Mouse (Mus musculus): Measurements from ENCODE around the gene Dnhd1. TPM values are rescaled to one million over a fixed set of nuclear protein-coding genes. Genes with fewer than 3 reads are reported as not detected.
A peak's percentile ranks its signal among the peaks of the same experiment; 100 is the strongest.

Dnhd1 gene
- total RNA-seq (2022), result 1 to 10 TPM; 3.1 to 5.1 (median 4.0) TPM

GRCm38 (mm10) chr7:105650639-105651435, at the start of gene Dnhd1:
Dnhd1 (plus strand) TSS chr7:105650827.
- peak; percentile 80 for DNase-seq

GRCm38 (mm10) chr7:105602860-105603623, 47.6 kb upstream of the Dnhd1 start:
- peak; percentile 57 for DNase-seq

DNA sequence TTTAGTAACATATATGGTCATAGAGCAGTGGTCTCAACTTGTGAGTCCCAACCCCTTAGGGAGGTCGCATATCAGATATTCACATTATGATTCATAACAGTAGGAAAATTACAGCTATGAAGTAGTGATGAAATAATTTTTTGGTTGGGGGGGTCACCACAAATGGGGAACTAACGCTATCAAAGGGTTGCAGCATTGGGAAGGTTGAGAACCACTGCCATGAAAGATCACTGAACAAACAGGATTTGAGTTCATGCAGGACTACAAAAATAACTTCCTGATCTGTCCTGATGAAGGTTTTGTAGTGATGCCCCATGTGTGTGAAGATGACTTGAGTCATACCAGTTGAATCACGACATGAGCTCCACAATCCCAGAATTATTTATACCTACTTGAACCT, 42.2 kb upstream of the Dnhd1 start:
- DNase-seq, result no peak

DNA sequence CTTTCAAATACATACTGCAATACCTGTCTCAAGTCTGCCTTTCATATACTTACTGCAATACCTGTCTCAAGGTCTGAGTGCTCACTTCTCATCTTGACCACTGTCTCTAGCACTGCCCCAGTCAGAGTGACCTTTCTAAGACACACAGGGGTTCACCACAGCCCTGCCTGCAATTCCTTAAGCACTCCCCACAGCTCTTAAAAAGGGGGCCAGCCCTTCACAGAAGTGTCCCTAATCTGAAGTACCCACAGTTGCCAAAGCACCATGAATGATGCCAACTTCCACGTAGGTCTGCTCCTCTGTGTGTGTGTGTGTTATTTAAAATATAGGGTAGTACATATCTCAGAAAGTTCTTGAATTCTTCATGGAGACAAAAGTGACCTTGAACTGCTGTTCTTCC, 38.9 kb upstream of the Dnhd1 start:
- no peak for DNase-seq

DNA sequence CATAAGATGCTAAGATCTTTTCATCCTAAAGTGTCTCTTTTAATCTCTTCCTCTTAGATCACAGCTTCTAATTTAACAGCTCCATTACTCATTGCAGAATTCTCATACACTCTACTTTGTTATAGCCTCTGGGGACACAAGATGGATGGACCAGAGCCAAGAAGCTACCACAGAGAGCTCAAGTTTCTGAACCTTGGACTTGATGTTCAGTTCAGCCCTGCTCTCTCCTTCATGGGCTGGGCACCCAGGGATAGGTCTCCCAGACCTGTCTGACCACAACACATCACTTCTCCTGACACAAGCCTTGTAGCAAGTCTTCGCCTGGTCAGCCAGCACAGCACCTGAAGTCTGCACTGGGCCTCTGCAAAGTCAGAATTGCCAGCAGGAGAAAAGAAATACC, 36.2 kb upstream of the Dnhd1 start:
- DNase-seq, result no peak

DNA sequence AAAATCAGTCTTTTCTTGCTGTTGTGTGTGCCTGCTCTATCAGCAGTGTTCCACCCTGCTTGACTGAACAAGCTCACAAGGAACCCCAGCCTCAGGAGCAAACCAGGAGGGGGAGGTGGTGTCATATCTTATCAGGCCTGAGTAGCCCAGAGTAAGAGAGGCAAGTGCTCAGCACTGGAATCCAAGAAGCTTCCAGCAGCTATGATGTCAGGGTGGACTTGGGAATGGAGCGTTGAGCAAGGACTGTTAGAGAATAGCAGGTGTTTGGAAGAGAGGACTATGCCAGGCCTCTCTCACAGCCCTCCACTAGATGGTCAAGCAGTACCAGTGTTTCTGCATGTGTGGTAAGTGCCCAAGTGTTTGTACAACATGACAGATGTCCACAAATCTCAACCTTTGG, 34.9 kb upstream of the Dnhd1 start:
- DNase-seq, result no peak

- no peak for DNase-seq
Measured at GRCm38 (mm10) chr7:105616561-105616960, 34.1 kb upstream of the Dnhd1 start.

- no peak for DNase-seq
Measured at GRCm38 (mm10) chr7:105617810-105618209, 32.8 kb upstream of the Dnhd1 start.

DNA sequence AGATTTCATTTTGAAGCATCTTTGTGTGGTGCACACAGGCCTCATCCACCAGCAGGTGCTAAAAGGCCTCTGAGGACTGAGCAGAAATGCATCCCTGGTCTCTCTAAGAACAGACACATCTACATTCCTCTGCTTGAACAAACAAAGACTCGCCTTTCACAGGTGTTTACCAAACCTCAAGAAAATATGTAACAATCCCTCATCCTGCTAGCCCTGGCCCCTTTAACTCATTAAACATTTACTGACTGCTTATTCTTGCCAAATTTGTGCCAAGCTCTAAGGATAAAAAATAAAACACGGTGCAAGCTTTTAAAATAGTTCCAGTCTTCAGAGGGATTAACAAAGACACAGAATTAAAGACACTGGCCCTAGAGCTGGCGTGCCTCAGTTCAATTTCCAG, 30.9 kb upstream of the Dnhd1 start:
- DNase-seq, result no peak

- DNase-seq, result no peak
Measured at GRCm38 (mm10) chr7:105621053-105621452, 29.6 kb upstream of the Dnhd1 start.

GRCm38 (mm10) chr7:105621646-105622292, 28.9 kb upstream of the Dnhd1 start:
- no peak for DNase-seq

DNA sequence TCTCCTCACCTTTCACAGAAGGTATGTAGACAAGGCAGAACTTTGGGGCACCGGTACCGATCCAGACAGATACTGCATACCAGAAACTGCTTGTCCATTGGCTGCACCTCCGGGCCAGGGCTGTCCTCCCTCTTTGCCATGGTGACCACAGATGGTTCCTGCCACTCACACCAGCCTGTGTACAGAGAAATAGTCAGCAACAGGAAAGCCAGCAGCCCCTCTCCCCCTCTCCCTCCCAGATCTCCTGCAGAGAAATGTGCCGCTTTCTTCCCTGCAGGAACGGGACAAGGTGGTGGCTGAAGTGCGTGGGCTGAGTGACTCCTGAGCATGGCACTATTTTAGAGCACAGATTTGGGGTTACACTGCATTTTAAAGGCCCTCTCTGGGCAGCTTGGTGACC, 25.2 kb upstream of the Dnhd1 start:
- no peak for DNase-seq

- peak; percentile 50 for DNase-seq
Measured at GRCm38 (mm10) chr7:105628633-105629032, 22.0 kb upstream of the Dnhd1 start.

- DNase-seq, result no peak
Measured at GRCm38 (mm10) chr7:105632551-105632972, 18.1 kb upstream of the Dnhd1 start.

DNA sequence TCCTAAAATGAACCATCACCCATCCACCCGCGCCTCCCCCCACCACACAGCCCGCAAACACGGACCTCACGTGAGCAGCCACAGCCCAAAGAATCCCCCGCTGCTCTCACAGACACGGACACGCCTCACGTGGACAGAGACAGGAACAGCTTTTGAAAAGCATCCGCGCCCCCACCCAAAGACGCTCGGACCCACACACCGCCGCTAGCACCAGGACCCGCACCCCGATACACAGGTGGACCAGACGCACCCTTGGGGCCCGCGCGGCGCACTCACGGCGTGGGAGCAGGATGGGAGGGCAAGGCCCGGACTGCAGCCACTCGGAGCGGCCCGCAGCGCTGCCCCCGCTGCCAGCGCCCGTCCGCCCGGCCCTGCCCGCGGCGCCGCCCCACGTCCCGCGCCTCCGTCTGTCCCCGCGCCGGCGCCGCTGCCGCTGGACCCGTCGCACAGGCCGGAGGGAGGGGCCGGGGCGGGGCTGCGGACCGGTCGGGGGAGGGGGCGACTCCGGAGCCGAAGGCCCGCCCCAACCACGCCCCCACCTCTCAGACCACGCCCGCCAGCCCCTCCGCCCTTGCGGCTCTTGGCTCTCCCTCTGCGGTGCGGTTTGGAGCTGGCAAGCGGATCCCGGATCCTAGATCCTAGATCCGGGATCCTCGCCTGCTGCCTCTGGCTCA, 17.4 kb upstream of the Dnhd1 start, which contains the start of gene Trim3:
Gene Trim3, minus strand, starts transcription at position 445 of the 674 bp plus-strand sequence.
- peak; percentile 88 for DNase-seq

- DNase-seq, result no peak
Measured at GRCm38 (mm10) chr7:105633801-105634135, 16.9 kb upstream of the Dnhd1 start.

DNA sequence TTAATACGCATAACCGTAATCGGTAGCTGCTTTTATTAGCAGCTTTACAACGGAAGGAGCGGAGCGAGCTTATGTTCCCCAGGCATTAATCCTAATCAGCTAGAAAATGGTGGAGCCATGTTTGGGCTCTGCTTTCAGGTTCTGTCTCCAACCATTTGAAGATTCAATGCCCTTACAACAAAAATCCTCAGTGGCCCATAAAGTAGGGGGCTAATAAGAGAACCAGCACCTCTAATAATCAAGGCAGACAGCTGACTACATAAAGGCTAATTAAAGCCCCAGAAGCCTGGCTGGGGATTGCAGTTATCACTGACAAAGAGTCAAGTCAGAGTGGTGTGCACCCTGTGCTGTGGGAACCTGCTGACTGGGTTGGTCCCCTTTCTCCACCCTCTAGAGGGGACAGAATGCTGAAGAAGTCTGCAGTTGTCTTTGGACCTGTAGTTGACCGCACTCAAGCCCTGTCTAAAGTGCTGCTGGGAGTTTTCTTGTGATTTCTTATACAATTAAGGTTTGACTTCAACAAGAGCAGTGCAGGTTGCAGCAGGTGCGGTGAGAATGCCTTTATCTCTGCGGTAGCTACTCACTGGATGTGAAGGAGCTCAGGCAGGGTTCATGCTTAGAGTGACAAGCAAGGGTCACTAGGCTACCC, 16.2 kb upstream of the Dnhd1 start:
- no peak for DNase-seq

DNA sequence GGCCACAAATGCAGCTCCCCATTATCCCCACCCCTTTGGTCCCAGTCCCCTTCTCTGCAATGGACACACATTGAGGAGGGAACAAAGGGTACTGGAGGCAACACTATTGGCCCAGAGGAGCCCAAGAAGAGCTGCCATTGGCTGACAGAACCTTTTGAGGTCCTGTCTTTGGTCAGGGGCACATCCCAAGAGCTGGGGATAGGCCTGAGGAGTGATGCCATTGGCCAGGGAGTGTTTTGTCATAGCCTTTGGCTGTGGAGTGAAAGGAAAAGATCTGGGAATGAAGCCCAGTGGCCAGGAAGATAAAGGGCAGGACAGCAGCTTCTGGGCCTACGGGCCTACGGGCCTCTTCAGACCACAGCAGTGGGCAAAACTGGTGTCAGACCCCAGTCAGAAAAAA, 14.9 kb upstream of the Dnhd1 start:
- no peak for DNase-seq

GRCm38 (mm10) chr7:105638776-105639175, 11.9 kb upstream of the Dnhd1 start:
- DNase-seq, result no peak

DNA sequence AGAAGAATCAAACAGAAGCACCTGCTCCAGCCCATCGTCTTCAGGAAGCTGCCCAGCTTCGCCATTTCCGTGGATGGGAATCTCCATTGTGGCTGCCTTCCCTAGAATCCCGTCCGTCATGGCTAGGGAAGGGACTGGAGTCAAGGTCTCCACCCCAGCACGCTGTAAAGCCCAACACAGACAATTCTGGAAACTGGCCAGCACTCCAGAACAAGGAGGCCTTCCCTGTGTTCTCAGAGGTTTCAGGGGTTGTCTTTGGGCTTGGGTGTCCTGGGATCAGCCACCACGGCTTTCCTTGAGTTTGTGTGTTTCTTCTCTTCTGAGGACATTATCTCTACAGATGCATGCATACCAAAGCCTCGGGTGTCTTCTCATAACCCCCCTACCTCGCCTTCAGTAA, 11.3 kb upstream of the Dnhd1 start:
- no peak for DNase-seq

DNA sequence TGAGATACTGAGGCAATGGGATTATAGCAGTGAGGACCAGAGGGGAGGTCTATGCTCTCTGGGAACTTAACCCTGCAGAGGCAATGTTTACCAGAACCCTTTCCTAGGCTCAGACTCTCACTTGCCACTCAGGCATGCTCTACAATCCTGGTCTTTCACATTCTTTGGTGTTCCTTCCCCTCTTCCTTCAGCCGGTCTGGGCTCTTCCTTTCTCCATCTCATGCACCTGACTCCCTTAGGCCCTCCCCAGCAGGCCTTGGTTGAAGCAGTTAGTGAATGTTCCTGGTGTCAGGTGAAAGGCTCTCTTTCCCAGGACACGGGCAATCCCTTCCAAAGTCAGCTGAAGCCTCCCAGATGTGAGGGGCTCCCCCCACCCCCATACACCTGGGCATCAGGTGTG, 10.9 kb upstream of the Dnhd1 start, which contains the start of gene Timm10b:
Gene Timm10b, plus strand, starts transcription at position 301 of the 400 bp plus-strand sequence.
- no peak for DNase-seq

DNA sequence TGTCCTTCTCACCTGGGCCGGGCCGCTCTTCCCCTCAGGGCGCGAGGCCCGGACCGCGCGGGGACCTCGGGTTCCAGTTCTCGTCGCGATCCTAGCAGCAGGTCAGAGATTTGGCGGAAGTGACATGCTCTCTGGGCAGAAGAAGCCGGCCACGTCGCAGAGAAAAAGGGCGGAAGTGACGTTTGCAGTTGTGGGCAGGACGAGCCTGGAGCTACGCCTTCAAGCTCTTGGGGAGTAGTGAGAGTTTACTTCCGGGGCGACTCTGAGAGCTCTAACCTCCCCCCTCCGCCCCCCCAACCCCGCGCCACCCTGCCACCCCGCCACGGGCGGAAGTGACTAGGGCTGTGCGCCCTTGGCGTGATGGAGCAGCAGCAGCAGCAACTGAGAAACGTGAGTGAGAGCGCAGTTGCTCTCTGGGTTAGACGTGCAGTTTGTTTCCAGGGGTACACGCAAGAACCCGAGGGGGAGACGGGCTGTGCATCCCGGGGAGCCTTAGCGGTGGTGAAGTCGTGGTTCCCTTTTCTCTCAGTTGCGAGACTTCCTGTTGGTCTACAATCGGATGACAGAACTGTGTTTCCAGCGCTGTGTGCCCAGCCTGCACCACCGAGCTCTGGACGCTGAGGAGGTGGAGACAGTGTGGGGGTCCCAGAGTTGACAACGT, 10.3 kb upstream of the Dnhd1 start, which contains the start of the genes Arfip2 and Gm45799:
Gene Arfip2, minus strand, starts transcription at position 184 of the 661 bp plus-strand sequence.
Gene Gm45799, plus strand, starts transcription at position 320 of the 661 bp plus-strand sequence.
- DNase-seq, result peak; percentile 98

Measured in adrenal gland, adult 8-10 months (tissue).